Mouse (Mus musculus): ENCODE measurements around the gene Sh2d3c.

The Sh2d3c gene

GRCm38 (mm10) chr2:32751665-32752033 is 30.8 kb downstream of the Sh2d3c start:
- DNase-seq (ENCODE audit: low read depth in 2 of 2, low spot score in 2 of 2): no peak

GRCm38 (mm10) chr2:32752181-32752580 is 31.3 kb downstream of the Sh2d3c start:
- no peak for DNase-seq (ENCODE audit: low read depth in 2 of 2, low spot score in 2 of 2)

GRCm38 (mm10) chr2:32756674-32757055 is 35.8 kb downstream of the Sh2d3c start:
- no peak for DNase-seq (ENCODE audit: low read depth in 2 of 2, low spot score in 2 of 2)

GRCm38 (mm10) chr2:32757056-32757845 is 36.4 kb downstream of the Sh2d3c start, which contains the start of gene Tor2a:
TSS of gene Tor2a (plus strand) at chr2:32757234.
- DNase-seq (ENCODE audit: low read depth in 2 of 2, low spot score in 2 of 2): peak; percentile 96

- no peak for DNase-seq (ENCODE audit: low read depth in 2 of 2, low spot score in 2 of 2)
Observed at GRCm38 (mm10) chr2:32758503-32758902, 37.6 kb downstream of the Sh2d3c start.

GRCm38 (mm10) chr2:32759001-32759400 is 38.1 kb downstream of the Sh2d3c start:
- no peak for DNase-seq (ENCODE audit: low read depth in 2 of 2, low spot score in 2 of 2)

- no peak for DNase-seq (ENCODE audit: low read depth in 2 of 2, low spot score in 2 of 2)
Observed at GRCm38 (mm10) chr2:32761361-32761760, 40.5 kb downstream of the Sh2d3c start.

- no peak for DNase-seq (ENCODE audit: low read depth in 2 of 2, low spot score in 2 of 2)
Observed at GRCm38 (mm10) chr2:32761859-32762258, 41.0 kb downstream of the Sh2d3c start.

GRCm38 (mm10) chr2:32763353-32763752 is 42.5 kb downstream of the Sh2d3c start:
- no peak for DNase-seq (ENCODE audit: low read depth in 2 of 2, low spot score in 2 of 2)

- DNase-seq (ENCODE audit: low read depth in 2 of 2, low spot score in 2 of 2): no peak
Observed at GRCm38 (mm10) chr2:32767241-32767640, 46.4 kb downstream of the Sh2d3c start.

- DNase-seq (ENCODE audit: low read depth in 2 of 2, low spot score in 2 of 2): no peak
Observed at GRCm38 (mm10) chr2:32768661-32769285, 47.9 kb downstream of the Sh2d3c start.

- DNase-seq (ENCODE audit: low read depth in 2 of 2, low spot score in 2 of 2): no peak
Observed at GRCm38 (mm10) chr2:32769327-32770085, 48.7 kb downstream of the Sh2d3c start.

- DNase-seq (ENCODE audit: low read depth in 2 of 2, low spot score in 2 of 2): no peak
Observed at GRCm38 (mm10) chr2:32771886-32772285, 51.0 kb downstream of the Sh2d3c start.

GRCm38 (mm10) chr2:32772626-32773279 is 51.9 kb downstream of the Sh2d3c start:
- no peak for DNase-seq (ENCODE audit: low read depth in 2 of 2, low spot score in 2 of 2)

GRCm38 (mm10) chr2:32775359-32776074 is 54.7 kb downstream of the Sh2d3c start, which contains the start of the genes Ttc16 and Ptrh1:
TSS of gene Ttc16 (minus strand) at chr2:32775633.
TSS of gene Ptrh1 (plus strand) at chr2:32775786.
- DNase-seq (ENCODE audit: low read depth in 2 of 2, low spot score in 2 of 2): peak; percentile 93 to 97

- DNase-seq (ENCODE audit: low read depth in 2 of 2, low spot score in 2 of 2): no peak
Observed at GRCm38 (mm10) chr2:32776192-32776591, 55.3 kb downstream of the Sh2d3c start.

- peak in 1 of 2 experiments; percentile 23 for DNase-seq (ENCODE audit: low read depth in 2 of 2, low spot score in 2 of 2)
Observed at GRCm38 (mm10) chr2:32778081-32778480, 57.2 kb downstream of the Sh2d3c start.

GRCm38 (mm10) chr2:32779131-32779530 is 58.3 kb downstream of the Sh2d3c start:
- no peak for DNase-seq (ENCODE audit: low read depth in 2 of 2, low spot score in 2 of 2)

- DNase-seq (ENCODE audit: low read depth in 2 of 2, low spot score in 2 of 2): no peak
Observed at GRCm38 (mm10) chr2:32779714-32780113, 58.9 kb downstream of the Sh2d3c start.

GRCm38 (mm10) chr2:32781710-32782109 is 60.9 kb downstream of the Sh2d3c start:
- no peak for DNase-seq (ENCODE audit: low read depth in 2 of 2, low spot score in 2 of 2)

All from CD8-positive naive resting alpha-beta T cell, adult 2 months (primary cell).